Mouse (Mus musculus): ENCODE results near the gene Rassf5. TPM values are rescaled to one million over a fixed set of nuclear protein-coding genes. Genes with fewer than 3 reads are reported as not detected.

The Rassf5 gene
- polyA plus RNA-seq, 1 experiment, result 20.9 TPM

DNA sequence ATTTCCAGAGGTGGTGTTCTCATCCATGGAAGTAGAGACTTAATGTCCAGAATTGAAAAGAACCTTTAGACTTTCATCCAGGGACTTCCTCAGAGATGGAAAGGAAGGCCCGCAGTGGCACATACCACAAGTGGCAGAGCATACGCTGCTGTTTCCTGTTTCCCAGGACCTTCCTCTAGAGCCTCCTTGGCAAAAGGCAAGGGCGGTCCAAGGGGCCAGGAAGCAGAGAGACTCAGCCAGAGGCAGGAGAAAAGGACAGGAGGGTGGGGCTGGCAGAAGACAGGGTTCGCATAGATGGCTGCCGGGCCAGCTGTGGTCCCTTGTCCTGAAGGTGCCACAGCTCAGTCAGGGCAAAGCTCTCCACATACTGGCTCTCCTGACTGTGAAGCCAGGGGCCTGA lies 32.1 kb downstream of the Rassf5 start:
- Histone ChIP-seq H3K4me1 (ENCODE audit: control insufficient read depth, insufficient read depth, low read length) (peaks cover 7% of the 10 kb centered on the region; the same call in 1 of the 2 replicates), H3K4me3 (replicated peaks; ENCODE audit: insufficient read depth, low read depth, low read length) (no peak overlapping the region), H3K27ac (ENCODE audit: insufficient read depth, low read length) (no peak overlapping the region), H3K27me3 (ENCODE audit: control insufficient read depth, insufficient read depth, low read length) (no peaks in the 10 kb centered on the region)
- WGBS, result 85% methylated on average over 5 of the region's 5 CpGs
- DNase-seq, result no peak
- no peak for TF ChIP-seq CTCF (IDR thresholded peaks at IDR 0.05; ENCODE audit: borderline replicate concordance, insufficient read depth, low read depth, low read length)
- no peak for TF ChIP-seq POLR2A (IDR thresholded peaks at IDR 0.05; ENCODE audit: borderline replicate concordance, insufficient read depth, low read length)

DNA sequence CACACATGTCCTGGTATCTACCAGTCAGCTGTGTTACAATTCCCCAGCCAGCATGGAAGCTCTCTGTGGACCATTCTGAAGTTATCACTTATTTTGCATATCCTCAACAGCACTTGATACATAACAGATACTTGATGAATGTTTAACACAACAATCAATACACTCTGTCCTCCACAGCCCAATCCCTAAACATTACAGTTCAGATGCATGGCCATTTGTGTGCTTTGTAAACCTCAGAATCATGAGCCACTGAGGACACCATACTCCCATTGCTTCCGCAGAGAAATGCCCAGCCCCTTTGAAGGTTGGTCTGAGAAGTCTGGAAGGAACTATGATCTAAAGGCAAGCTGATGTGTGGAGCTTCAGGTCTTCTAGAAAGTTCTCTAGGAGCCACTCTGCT lies 33.4 kb downstream of the Rassf5 start:
- TF ChIP-seq CTCF (IDR thresholded peaks at IDR 0.05; ENCODE audit: borderline replicate concordance, insufficient read depth, low read depth, low read length), result no peak
- no peak for TF ChIP-seq POLR2A (IDR thresholded peaks at IDR 0.05; ENCODE audit: borderline replicate concordance, insufficient read depth, low read length)
- Histone ChIP-seq H3K4me1 (ENCODE audit: control insufficient read depth, insufficient read depth, low read length) (peaks cover 7% of the 10 kb centered on the region; the same call in 1 of the 2 replicates), H3K4me3 (replicated peaks; ENCODE audit: insufficient read depth, low read depth, low read length) (no peak overlapping the region), H3K27me3 (ENCODE audit: control insufficient read depth, insufficient read depth, low read length) (no peaks in the 10 kb centered on the region), H3K27ac (ENCODE audit: insufficient read depth, low read length) (no peak overlapping the region)
- 93% methylated on average over 1 of the region's 1 CpGs for WGBS
- DNase-seq, result no peak

DNA sequence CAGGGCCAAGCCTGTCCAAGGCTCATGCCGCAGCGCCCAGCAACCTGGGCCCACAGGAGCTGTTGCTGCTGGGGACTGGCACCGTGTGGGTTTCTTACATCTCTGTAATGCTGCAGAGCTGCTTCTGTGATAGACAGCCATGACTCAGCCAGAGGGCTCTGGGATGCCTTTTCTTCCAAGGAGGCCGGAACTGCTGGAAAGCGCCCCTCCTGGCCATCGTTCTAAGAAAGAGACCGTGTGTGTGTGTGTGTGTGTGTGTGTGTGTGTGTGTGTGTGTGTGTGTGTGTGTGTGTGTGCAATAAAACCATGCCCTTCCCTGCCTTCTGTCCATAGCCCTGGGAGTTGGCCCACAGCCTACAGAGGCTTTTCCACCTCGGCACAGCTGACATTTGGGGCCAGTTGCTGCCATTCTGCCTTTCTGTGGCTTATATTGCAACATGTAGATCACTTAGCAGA lies 35.1 kb downstream of the Rassf5 start:
- H3K4me3 ChIP-seq (replicated peaks; ENCODE audit: insufficient read depth, low read depth, low read length), result no peak overlapping the region
- 21% methylated on average over 8 of the region's 8 CpGs for WGBS
- peaks cover 7% of the 10 kb centered on the region; the same call in 1 of the 2 replicates for H3K4me1 ChIP-seq (ENCODE audit: control insufficient read depth, insufficient read depth, low read length)
- DNase-seq, result peak; percentile 50
- no peak overlapping the region; the same call in 1 of the 2 replicates for H3K27ac ChIP-seq (ENCODE audit: insufficient read depth, low read length)
- H3K27me3 ChIP-seq (ENCODE audit: control insufficient read depth, insufficient read depth, low read length), result no peaks in the 10 kb centered on the region
- no peak for TF ChIP-seq CTCF (IDR thresholded peaks at IDR 0.05; ENCODE audit: borderline replicate concordance, insufficient read depth, low read depth, low read length)
- no peak for TF ChIP-seq POLR2A (IDR thresholded peaks at IDR 0.05; ENCODE audit: borderline replicate concordance, insufficient read depth, low read length)

DNA sequence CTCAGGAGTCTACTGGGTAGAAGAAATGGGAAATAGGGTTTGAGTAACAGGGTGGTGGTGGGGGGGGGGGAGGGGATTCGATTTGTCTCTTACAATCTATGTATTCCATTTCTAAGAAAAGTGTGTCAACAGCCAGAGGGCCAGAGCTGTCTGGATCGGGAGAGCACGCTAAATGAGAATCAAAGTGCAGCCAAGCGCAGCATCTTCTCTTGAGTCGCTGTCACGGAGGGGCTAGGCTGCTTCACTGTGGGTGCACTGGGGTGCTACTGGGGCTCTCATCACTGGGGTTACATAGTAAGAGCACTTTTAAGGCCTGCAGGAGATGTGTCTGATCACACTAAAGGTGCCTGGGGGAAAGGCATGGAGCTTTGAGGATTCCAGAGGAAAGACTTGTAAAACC lies 36.3 kb downstream of the Rassf5 start:
- Histone ChIP-seq H3K27me3 (ENCODE audit: control insufficient read depth, insufficient read depth, low read length) (no peaks in the 10 kb centered on the region), H3K4me1 (ENCODE audit: control insufficient read depth, insufficient read depth, low read length) (peaks cover 7% of the 10 kb centered on the region; the same call in 1 of the 2 replicates), H3K4me3 (replicated peaks; ENCODE audit: insufficient read depth, low read depth, low read length) (no peak overlapping the region), H3K27ac (ENCODE audit: insufficient read depth, low read length) (no peak overlapping the region)
- 91% methylated on average over 6 of the region's 6 CpGs for WGBS
- DNase-seq, result no peak
- TF ChIP-seq POLR2A (IDR thresholded peaks at IDR 0.05; ENCODE audit: borderline replicate concordance, insufficient read depth, low read length) (no peak), CTCF (IDR thresholded peaks at IDR 0.05; ENCODE audit: borderline replicate concordance, insufficient read depth, low read depth, low read length) (no peak)

DNA sequence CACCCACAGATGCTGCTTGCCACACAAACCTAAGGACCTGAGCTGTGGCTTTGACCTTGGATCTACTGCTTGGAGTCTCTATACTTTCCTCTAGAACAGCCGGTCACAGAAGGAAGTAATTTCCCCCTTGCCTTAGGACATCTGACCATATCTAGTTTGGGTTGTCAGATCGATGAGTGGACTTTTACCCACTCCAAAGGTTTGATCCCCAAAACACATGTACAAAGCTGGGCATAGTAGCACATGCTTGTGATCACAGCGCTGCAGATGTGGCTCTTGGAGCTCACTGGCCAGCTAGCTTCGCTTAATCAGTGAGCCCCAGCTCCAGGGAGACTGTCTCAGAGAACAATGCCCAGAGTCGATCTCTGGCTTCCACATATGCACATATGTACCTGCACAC lies 37.0 kb downstream of the Rassf5 start:
- Histone ChIP-seq H3K4me1 (ENCODE audit: control insufficient read depth, insufficient read depth, low read length) (peaks cover 7% of the 10 kb centered on the region; the same call in 1 of the 2 replicates), H3K27me3 (ENCODE audit: control insufficient read depth, insufficient read depth, low read length) (no peaks in the 10 kb centered on the region), H3K27ac (ENCODE audit: insufficient read depth, low read length) (no peak overlapping the region), H3K4me3 (replicated peaks; ENCODE audit: insufficient read depth, low read depth, low read length) (no peak overlapping the region)
- WGBS, result 95% methylated on average over 5 of the region's 5 CpGs
- DNase-seq, result no peak
- TF ChIP-seq POLR2A (IDR thresholded peaks at IDR 0.05; ENCODE audit: borderline replicate concordance, insufficient read depth, low read length), result no peak
- no peak for TF ChIP-seq CTCF (IDR thresholded peaks at IDR 0.05; ENCODE audit: borderline replicate concordance, insufficient read depth, low read depth, low read length)

DNA sequence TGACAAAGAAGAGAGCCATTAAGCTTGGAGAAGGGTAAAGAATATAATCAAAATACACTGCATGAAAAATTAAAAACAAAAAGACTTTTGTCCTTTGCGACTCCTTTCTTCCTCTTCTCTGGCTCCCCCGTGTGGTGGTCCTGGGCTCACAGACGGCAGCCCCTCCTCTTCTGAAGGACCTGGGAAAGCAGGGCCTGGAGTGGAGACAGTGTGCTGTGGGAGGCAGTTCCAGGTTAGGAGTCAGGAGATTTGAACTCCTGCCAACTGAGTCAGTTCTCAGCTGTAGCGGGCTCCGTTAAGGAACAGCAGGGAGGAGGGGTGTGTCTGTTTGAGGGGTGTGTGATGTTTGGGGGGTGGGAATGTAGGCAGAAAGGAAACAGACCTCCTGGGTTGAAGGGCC lies 37.5 kb downstream of the Rassf5 start:
- TF ChIP-seq CTCF (IDR thresholded peaks at IDR 0.05; ENCODE audit: borderline replicate concordance, insufficient read depth, low read depth, low read length), result peak; percentile 35; the same call in 1 of the 2 replicates
- no peak for TF ChIP-seq POLR2A (IDR thresholded peaks at IDR 0.05; ENCODE audit: borderline replicate concordance, insufficient read depth, low read length)
- peak in 1 of 2 experiments; percentile 24 for DNase-seq
- H3K27me3 ChIP-seq (ENCODE audit: control insufficient read depth, insufficient read depth, low read length), result no peaks in the 10 kb centered on the region
- no peak overlapping the region for H3K27ac ChIP-seq (ENCODE audit: insufficient read depth, low read length)
- peaks cover 7% of the 10 kb centered on the region; the same call in 1 of the 2 replicates for H3K4me1 ChIP-seq (ENCODE audit: control insufficient read depth, insufficient read depth, low read length)
- 11% methylated on average over 5 of the region's 5 CpGs for WGBS
- no peak overlapping the region for H3K4me3 ChIP-seq (replicated peaks; ENCODE audit: insufficient read depth, low read depth, low read length)

DNA sequence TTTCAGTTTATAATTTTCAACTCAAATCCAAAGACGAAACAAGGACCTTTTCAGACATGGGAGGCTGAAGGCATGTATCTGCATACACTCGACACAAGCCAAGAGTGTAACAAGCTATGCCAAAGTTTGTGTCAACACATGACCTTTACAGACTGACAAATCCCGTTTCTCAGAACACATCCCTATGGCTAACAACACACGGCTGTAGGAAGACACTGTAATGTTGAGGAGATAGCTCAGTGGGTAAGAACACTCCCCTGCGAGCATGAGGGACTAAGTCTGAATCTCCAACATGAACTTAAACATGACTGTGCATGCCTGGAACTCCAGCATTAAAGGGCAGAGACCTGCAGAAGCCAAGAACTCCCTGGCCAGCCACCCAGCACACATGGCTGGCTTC lies 38.7 kb downstream of the Rassf5 start:
- TF ChIP-seq CTCF (IDR thresholded peaks at IDR 0.05; ENCODE audit: borderline replicate concordance, insufficient read depth, low read depth, low read length), result no peak
- TF ChIP-seq POLR2A (IDR thresholded peaks at IDR 0.05; ENCODE audit: borderline replicate concordance, insufficient read depth, low read length), result no peak
- no peak overlapping the region for H3K4me3 ChIP-seq (replicated peaks; ENCODE audit: insufficient read depth, low read depth, low read length)
- peaks cover 7% of the 10 kb centered on the region; the same call in 1 of the 2 replicates for H3K4me1 ChIP-seq (ENCODE audit: control insufficient read depth, insufficient read depth, low read length)
- DNase-seq, result no peak
- H3K27ac ChIP-seq (ENCODE audit: insufficient read depth, low read length), result no peak overlapping the region
- H3K27me3 ChIP-seq (ENCODE audit: control insufficient read depth, insufficient read depth, low read length), result no peaks in the 10 kb centered on the region
- 87% methylated on average over 5 of the region's 5 CpGs for WGBS

DNA sequence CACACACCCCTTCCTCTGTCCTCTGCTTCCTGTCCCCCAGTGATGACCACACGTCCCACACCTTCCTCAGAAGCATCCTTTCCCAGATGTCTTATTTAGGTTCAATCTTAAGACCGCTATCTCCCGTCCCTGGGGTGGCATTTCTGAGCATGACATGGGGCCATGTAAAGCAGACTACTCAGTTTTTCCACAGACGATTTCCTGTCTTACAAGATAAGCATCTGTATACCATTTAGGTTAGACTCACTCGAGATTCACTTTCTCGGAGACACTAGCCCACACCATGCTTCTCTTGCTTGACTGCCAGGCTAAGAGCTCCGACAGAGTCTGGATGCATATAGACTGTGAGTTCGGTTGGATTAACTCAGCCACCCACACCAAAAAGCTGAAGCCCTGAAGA lies 40.6 kb downstream of the Rassf5 start:
- WGBS, result 91% methylated on average over 8 of the region's 8 CpGs
- Histone ChIP-seq H3K4me1 (ENCODE audit: control insufficient read depth, insufficient read depth, low read length) (peaks cover 4% of the 10 kb centered on the region; the same call in 1 of the 2 replicates), H3K27me3 (ENCODE audit: control insufficient read depth, insufficient read depth, low read length) (no peaks in the 10 kb centered on the region), H3K4me3 (replicated peaks; ENCODE audit: insufficient read depth, low read depth, low read length) (no peak overlapping the region), H3K27ac (ENCODE audit: insufficient read depth, low read length) (no peak overlapping the region)
- no peak for DNase-seq
- TF ChIP-seq POLR2A (IDR thresholded peaks at IDR 0.05; ENCODE audit: borderline replicate concordance, insufficient read depth, low read length) (no peak), CTCF (IDR thresholded peaks at IDR 0.05; ENCODE audit: borderline replicate concordance, insufficient read depth, low read depth, low read length) (no peak)

Data from cerebellum, adult 2 months (tissue).